Comparison of ENCODE assay signal across 9 mouse cellular contexts in genomic region chr9:122225309-122225708, GRCm38 (mm10).
DNase-seq lines count a peak whose midpoint lies in the region; ATAC-seq and TF ChIP-seq lines count a peak whose summit lies in the region.
"Had no signal": no experiment of that assay in that cellular context is flagged by ENCODE, and none has a peak within 500 bp of the region (broad histone marks: within the 10 kb centered on the region; RNA-seq: fewer than 3 reads in every experiment).

No protein-coding gene starts in this region.

- H3K27me3 ChIP-seq in intestine, embryonic 14.5 days (replicated peaks; ENCODE audit: control insufficient read depth, insufficient read depth, low read length): no peaks in the 10 kb centered on the region
- H3K27me3 ChIP-seq: neural tube, embryonic 12.5 days had no signal

- peak; percentile 23 for DNase-seq in ovary, postnatal 14 days (ENCODE audit: low spot score)
- DNase-seq in ovary, postnatal 36 days (ENCODE audit: low spot score): no peak
- DNase-seq in intestine, embryonic 14.5 days (ENCODE audit: low spot score): no peak
- peak; percentile 73 for DNase-seq in mesoderm, embryonic 11.5 days (ENCODE audit: low read depth, low spot score)
- no peak for DNase-seq in yolk sac, embryonic 10.5 days (ENCODE audit: low spot score)
- no peak for DNase-seq in urinary bladder, postnatal 36 days (ENCODE audit: low spot score in 2 of 2)

- no peak overlapping the region for H3K4me2 ChIP-seq in intestine, embryonic 14.5 days (ENCODE audit: low read length)
- H3K4me2 ChIP-seq: neural tube, embryonic 12.5 days had no signal

- no peak for TF ChIP-seq POLR2A in bone marrow, adult 2 months (IDR thresholded peaks at IDR 0.05; ENCODE audit: borderline replicate concordance, control insufficient read depth, low read depth, low read length)

- H3K9me3 ChIP-seq in intestine, embryonic 14.5 days (ENCODE audit: control insufficient read depth, low read length): no peaks in the 10 kb centered on the region
- H3K9me3 ChIP-seq: neural tube, embryonic 12.5 days had no signal

- no peak overlapping the region for H3K4me3 ChIP-seq in bone marrow, adult 2 months (replicated peaks; ENCODE audit: control insufficient read depth, low read depth, low read length)
- H3K4me3 ChIP-seq in intestine, embryonic 14.5 days (ENCODE audit: low read depth, low read length): no peak overlapping the region
- H3K4me3 ChIP-seq: neural tube, embryonic 12.5 days had no signal

- peak; percentile 50; the same call in 1 of the 2 replicates for TF ChIP-seq CTCF in bone marrow, adult 2 months (IDR thresholded peaks at IDR 0.05; ENCODE audit: control insufficient read depth, insufficient read depth, low read length)

- H3K4me1 ChIP-seq in bone marrow, adult 2 months (ENCODE audit: control insufficient read depth, insufficient read depth, low read length): no peaks in the 10 kb centered on the region; the same call in 1 of the 2 replicates
- H3K4me1 ChIP-seq in intestine, embryonic 14.5 days (replicated peaks; ENCODE audit: control insufficient read depth, insufficient read depth, low read length): no peaks in the 10 kb centered on the region

- ATAC-seq in erythroid progenitor cell, adult 5-6 weeks (replicated peaks; ENCODE audit: low FRiP score, poor library complexity, severe bottlenecking): peak; percentile 37
- peak; percentile 44 for ATAC-seq in intestine, embryonic 14.5 days (replicated peaks; ENCODE audit: low FRiP score, low TSS enrichment, low read depth)

- H3K27ac ChIP-seq in bone marrow, adult 2 months (ENCODE audit: control insufficient read depth, insufficient read depth, low read depth, low read length, poor library complexity): no peak overlapping the region
- no peak overlapping the region for H3K27ac ChIP-seq in intestine, embryonic 14.5 days (ENCODE audit: low read depth)
- H3K27ac ChIP-seq: neural tube, embryonic 12.5 days had no signal

- H3K9ac ChIP-seq in intestine, embryonic 14.5 days (ENCODE audit: low read length): no peak overlapping the region
- H3K9ac ChIP-seq: neural tube, embryonic 12.5 days had no signal

- 64% methylated on average over 7 of the region's 7 CpGs for WGBS in bone marrow, adult 2 months
- 52% methylated on average over 7 of the region's 7 CpGs for WGBS in intestine, embryonic 14.5 days

- H3K36me3 ChIP-seq in intestine, embryonic 14.5 days (ENCODE audit: control insufficient read depth, insufficient read depth, low read length): no peaks in the 10 kb centered on the region

Comparison
In these comparisons a context has a peak if more than half of its experiments do, and no peak if none do; other contexts are left out.
1. DNase-seq: peak in ovary, postnatal 14 days (single experiment) and mesoderm, embryonic 11.5 days (single experiment); none in ovary, postnatal 36 days (single experiment), intestine, embryonic 14.5 days (single experiment), yolk sac, embryonic 10.5 days (single experiment) and urinary bladder, postnatal 36 days (0 of 2).